Mouse (Mus musculus) bone marrow macrophage, adult 2 months (primary cell): ENCODE data around the gene Prelp.

ENCODE experiments used
- CTCF ChIP-seq: IDR thresholded peaks from 2 replicates; pipeline ENCODE4 v1.5.1; 2012; ENCODE audit warnings: low read depth, mild to moderate bottlenecking, low read length, moderate library complexity
- POLR2A ChIP-seq: IDR thresholded peaks from 2 replicates; pipeline ENCODE4 v1.6.1; 2012; ENCODE audit warnings: mild to moderate bottlenecking, low read depth, low read length, borderline replicate concordance

DNA sequence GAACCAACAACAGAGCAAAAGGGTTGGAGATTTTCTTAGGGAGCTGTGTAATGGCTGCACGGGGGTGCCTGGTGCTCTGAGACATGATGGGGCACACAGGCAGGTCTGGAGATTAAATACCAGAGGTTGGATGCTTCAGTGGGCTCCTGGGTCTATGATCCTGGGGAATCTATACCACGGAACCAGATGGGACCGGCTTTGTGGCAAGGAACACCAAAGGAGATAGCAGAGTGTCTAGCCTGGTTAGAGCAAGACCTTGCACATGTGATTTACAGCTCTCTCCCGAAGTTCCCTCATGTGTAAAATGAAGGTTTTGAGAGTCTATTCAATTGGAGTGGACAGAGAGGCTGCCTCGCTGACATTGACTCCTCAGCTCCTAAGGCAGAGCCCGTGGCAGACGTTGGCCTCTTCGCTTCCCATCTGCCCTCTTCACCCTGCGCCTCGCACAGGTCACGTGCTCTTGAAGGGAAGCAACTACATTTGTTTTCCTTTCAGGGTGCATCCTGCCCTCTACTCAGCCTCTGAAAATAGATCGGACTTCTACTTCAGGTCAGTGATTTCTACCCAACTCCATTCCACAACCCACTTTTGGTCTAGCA is 42.3 kb downstream of the Prelp start:
- TF ChIP-seq POLR2A (no peak), CTCF (no peak)
